11 mouse cellular contexts compared by ENCODE assay signal in genomic region chr14:72889663-72890062, GRCm38 (mm10).
"Had no signal": no experiment of that assay in that cellular context is flagged by ENCODE, and none has a peak within 500 bp of the region (broad histone marks: within the 10 kb centered on the region; RNA-seq: fewer than 3 reads in every experiment).

No protein-coding gene starts in this region.

- DNase-seq: kidney, adult 8-10 months; kidney, postnatal 10 days; kidney, postnatal 4 days; left cerebral cortex, postnatal 4 days; liver, postnatal 0 days; lung, embryonic 14.5 days; midbrain, embryonic 14.5 days; right cerebral cortex, adult 18-20 months; right cerebral cortex, postnatal 14 days; right cerebral cortex, postnatal 4 days; thymus, postnatal 25 days had no signal
